Mouse (Mus musculus): ENCODE data around the gene Arhgap18. TPM values are rescaled to one million over a fixed set of nuclear protein-coding genes. Genes with fewer than 3 reads are reported as not detected.

The Arhgap18 gene
- total RNA-seq, 2 experiments from 2014 or later, result 4.5 to 4.9 TPM

DNA sequence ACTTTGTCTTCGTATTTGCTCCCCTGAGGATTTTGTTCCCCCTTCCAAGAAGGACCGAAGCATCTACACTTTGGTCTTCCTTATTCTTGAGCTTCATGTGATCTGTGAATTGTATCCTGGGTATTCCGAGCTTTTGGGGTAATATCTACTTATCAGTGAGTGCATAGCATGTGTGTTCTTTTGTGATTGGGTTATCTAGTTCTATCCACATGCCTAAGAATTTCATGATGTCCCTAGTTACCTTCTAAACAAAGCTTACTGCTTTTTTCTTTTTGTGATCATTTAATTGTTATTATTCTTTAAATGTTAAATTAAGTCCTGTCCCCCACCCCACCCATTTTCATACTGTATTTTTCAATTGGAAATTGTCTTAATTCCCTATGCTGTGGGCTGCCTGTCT is 78.8 kb downstream of the Arhgap18 start:
- DNase-seq, result no peak

DNA sequence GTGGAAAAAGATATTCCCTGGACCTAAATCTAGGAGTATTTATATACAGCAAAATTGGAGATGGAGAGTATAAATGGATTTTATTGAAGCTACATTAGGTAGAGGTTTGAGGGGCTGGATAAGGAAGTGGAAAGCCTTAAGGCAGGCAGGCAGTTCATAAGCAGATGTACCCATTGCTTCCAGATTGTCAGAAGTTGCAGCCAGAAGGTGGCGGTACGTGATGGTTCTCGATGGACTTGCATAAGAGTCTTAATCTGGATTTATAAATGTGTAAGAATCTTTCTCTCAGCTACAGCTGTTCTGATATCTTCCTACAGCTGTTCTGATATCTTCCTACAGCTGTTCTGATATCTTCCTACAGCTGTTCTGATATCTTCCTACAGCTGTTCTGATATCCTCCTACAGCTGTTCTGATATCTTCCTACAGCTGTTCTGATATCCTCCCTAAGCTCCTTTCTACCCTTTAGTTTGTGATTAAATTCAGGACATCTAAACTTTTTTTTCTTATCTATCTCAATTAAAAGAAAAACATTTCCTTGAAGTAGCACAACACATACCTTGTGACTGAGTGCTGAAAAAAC is 79.5 kb downstream of the Arhgap18 start:
- DNase-seq, result no peak

DNA sequence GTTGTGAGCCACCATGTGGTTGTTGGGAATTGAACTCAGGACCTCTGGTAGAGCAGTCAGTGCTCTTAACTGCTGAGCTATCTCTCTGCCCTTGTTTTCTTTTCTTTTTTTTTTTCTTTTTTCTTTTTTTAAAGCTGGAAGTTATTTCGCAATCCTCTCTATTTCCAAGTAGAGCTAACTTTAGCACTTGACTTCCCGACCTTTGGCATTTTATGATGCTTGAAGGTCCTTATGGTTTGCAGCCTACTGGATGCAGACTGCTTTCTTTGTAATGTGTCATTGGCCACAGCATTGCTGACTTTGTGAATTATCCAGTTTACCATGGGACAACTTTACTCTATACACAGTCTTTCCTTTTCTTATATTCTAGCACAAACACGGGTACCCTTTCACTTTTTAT is 80.2 kb downstream of the Arhgap18 start:
- no peak for DNase-seq

DNA sequence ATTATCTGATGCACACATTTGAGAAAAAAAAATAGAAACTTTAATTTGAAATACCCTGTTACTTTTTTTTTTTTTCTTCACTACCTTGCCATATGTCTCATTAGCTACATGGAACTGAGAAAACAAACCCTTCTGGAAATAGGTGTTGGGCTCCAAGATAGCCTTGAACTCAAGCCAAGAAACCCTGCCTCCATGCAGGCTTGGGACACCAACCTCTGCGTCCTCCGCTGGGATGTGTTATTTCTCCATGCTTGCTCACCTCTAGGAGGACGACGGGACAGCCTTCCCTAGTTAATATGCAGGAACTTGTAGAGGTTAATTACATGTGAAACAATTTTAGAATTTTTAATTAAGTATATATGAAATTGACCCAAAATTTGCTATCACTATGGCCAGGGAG is 96.1 kb downstream of the Arhgap18 start:
- no peak for DNase-seq

DNA sequence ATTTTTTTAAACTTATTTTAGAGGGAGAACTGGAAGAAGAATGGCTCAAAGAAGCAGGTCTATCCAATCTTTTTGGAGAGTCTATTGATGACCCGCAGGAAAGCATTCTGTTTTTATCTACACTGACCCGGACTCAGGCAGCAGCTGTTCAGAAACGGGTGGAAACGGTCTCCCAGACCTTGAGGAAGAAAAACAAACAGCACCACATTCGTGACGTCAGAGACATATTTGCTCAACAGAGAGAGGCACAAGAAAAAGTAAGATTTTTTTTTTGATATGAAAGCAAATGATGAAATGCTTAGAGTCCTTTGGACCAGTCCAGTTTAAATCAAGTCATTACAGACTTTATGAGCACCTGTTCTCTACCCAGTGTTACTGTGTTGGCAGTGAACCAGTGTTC is 96.6 kb downstream of the Arhgap18 start:
- no peak for DNase-seq

DNA sequence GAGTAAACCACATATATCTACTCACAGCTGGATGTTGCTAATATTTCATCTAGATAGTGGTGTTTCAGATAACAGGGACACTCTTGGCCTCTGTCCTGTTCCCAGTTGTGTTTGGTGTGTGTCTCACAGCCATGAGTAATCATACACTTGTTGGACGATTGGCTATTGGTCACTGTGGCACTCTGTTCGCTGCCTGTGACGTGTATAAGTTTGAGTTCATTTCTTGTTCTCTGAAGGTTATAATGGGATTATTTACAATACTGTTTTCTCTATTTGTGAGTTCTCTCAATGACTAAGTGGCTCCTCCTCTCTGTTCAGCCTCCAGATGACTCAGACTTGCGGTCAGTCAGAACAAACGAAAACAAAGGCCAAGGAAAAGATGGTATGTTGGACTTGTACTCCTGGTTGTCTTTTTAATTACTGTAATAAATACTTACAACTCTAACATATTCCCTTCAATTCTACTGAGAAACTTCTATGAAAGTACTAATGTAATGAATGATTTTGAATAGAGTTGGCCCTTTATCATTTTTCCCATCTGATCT is 101.4 kb downstream of the Arhgap18 start:
- no peak for DNase-seq

DNA sequence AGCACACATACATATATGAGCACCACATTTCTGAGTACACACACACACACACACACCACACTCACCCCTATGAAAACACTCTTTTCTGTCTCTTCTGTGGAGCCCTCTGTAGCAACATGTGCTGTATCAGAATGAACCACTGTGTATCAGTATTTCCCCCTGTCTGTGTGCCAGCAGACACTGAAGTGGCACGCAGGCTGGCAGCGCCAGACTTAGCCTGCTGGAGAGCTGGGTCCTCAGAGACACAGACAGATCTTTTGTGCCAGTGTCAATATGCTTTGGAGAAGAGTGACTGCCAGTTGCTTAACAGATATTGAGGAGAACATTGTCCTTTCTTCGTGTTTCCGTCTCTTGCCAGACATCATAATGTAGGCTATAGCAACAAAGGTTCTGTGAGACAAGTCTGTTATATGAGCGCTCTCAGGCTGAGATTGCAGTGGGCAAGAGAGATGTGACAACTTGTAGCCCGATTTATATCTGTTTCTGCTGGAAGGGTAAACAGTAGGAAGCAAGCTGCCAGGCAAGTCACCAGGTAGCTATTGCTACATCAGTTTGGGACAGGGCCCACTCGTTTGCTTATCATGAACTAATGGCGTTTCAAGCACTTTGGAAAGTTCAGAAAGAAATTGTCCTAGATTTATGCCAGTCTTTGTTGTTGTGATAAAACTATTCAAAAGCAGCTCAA is 102.8 kb downstream of the Arhgap18 start:
- DNase-seq, result no peak

DNA sequence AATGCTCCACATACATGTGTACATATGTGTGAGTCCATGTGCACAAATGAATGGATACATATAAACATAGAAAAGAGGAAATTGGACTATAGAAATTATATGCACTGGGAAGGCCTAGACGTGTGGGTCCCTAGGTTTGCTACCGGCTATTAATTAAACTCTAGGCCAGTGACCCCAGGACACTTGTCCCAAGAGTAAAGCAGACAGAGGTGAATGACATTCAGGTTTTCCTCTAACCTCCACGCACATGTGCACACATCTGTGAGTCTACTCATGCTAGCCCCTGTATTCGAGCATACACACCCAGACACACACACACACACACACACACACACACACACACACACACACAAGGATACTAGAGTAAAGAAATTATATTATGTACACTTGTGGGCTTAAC is 104.4 kb downstream of the Arhgap18 start:
- no peak for DNase-seq

DNA sequence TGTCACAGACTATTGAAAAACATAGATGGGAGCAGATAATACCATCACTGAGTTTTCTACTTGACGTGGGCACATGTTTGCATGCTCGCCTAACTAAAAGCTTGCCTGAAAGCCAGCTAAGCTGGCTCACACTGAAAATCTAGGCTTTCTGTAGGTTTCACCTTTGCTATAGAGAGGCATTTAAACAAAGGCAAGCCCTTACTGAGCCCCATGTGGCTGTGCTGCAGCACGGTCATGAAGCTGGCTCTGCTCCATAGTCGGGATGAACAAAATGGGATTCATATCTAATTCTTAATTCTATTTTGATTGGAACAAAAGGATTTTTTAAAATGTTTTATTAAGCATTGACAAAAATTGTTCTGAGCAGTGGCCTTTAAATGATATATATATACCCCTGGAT is 105.3 kb downstream of the Arhgap18 start:
- DNase-seq, result no peak

DNA sequence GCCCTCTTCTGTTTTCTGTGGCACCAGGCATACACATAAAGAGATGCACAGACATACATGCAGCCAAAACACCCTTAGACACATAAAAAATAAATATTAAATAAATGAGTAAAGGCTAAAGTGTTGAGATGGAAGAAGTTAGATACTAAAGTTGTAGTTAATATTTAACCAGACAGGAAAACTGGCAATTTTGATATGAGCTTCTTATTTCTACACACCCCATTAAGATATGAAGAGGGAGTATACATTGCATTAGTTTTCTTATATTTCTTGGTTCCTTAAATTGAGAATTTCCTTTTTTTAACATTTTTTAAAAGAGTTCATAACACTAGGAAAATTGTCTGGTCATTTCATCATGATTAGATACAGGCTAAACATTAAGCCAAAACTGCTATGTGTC is 108.0 kb downstream of the Arhgap18 start:
- no peak for DNase-seq

DNA sequence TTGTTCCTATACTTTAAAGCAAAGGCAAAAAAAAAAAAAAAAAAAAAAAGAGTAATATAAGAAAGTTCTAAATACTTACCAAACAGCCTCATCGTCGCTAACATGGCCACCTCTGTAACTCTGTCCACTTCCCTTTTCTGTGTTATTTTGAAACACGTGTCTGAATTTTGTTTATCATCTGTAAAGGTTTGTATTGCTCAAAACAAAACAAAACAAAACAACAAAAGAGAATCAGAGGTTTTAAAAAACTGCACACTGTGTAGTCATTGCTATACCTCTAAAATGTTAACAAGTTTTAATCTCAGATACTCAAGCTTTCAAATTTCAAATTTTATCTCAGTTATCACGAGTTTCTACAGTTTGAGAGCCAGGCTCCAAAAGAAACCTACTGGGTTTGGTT is 109.0 kb downstream of the Arhgap18 start:
- DNase-seq, result no peak

DNA sequence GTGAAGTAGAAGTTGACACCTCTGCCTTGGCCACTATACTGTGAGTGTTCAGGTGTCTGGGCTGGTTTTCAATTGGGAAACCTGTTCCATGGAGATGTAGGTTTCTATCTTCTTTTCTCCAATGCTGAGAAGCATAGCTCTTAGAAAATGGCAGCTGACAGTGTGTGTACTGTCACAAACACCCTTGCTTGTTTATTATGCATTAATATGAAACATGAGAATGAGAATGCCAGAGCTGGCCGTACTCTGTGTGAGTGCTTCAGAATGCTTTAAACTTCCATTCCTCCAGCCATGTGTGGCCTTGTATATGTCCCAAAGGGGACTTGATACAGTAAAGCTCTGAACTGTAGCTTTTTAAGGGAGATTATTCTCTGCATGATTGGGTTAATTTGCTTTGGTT is 110.8 kb downstream of the Arhgap18 start:
- no peak for DNase-seq

DNA sequence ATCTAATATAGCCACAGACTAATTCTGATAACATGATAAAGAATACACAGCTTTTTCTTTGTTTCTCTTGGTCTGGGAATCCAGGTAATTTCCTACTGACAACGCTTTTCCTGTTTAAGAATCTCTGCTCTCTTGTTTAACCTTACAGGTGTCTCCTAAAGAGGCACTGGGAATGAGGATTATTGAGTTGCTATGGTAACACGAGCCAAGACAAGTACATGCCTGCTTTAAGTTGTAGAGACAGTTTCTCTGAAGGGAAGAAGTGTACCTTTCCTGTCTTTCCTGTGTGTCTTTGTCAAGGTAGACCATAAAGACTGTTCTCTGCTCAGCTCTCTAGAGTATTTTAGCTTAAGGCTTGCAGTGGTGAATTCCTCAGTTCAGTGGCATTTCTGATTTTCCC is 117.6 kb downstream of the Arhgap18 start:
- DNase-seq, result no peak

DNA sequence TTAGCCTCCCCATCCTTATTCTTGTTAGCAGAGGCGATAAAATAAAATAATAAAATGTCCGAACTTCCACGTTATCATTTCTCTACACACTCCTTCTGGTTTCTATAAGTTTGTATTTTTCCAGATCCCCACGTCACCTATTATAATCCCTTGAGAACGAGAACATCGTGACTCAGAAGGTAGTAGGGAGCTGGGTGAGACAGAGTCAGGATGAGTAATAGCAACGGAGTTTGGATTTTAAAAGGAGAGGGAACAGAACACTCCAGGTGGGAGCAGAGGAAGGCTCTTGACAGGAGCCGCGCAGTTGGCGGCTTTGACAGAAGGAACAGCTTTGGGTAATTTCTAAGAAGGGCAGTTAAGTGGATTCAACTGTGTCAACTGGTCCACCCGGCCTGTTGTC is 124.1 kb downstream of the Arhgap18 start:
- no peak for DNase-seq

DNA sequence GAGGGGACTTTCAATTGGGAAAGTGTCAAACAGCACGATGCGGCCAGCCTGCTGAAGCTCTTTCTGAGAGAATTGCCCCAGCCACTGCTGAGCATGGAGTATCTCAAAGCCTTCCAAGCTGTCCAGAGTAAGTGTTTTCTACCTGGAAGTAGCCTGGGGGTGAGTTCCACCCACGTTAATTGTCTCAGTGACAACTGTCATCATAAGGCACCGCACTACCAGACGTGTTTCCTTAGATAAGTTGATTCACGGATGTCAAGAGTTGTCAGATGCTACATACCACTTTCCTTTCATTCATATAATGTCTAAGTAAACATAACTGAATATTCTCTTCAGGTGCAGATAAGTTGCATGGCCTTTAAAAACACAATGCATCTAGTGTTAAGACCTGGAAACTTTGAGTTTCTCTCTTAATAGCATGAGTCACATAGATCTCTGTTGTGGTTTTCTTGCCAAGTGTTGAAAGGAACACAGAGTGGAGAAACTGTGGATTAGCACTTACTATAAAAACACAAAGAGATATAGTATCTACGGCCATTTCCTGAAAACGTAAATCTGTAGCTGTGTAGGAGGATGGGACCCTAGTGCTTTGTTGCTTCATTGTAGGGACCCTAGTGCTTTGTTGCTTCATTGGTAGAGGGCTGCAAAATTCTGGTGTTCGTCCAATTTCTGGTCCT is 125.8 kb downstream of the Arhgap18 start:
- no peak for DNase-seq

DNA sequence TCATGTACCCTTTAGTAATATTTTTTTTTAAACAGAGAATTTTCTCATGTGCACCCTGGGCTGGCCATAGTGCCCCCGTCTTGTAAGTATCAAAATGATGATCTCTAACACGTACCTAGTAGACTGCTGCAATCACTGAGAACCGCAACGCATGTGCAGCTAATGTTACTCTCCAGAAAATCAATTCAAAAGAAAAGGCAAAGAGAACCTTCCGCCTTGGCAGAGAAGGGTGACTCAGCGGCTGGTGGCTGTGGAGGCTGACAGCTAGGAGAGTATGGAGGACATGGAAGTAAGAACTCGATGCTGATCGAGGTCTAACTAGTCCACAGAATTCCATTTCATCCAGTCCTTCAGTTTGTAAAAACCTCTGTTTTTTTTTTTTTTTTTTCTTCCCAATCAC is 131.7 kb downstream of the Arhgap18 start:
- DNase-seq, result no peak

DNA sequence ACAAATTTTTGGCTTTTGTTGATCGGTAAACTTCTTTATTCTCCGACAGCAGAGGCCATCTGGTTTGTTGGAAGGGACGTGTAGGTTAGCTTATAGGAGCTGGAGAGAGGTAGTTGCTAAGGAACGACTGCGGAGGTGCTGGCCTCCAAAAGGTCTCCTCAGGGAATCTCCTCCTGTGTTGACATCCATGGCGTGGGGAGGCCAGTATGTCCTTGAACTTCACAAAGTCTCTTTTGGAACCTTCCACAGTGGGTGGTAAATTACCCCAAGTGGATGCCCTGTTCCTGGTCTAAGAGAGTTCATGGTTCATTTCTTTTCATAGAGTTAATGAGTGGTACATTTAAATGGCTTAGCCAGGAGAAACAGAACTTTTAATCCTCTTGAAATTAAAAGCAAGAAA is 136.0 kb downstream of the Arhgap18 start:
- DNase-seq, result no peak

DNA sequence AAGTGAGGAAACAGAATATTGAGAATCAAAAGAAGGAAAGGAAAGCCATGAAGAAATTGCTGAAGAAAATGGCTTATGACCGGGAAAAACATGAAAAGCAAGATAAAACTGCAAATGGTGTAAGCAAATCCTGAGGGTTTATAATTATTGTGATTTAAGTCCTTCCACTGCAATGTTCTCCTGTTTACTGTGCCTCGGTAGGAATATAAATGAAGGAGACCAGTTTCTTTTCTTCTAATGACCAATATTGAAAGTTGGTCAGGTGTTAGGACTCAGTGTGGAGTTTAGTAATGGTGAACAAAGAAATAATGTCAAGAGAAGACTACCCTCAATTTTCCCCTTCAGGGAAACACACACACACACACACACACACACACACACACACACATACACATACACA is 136.5 kb downstream of the Arhgap18 start:
- DNase-seq, result no peak

DNA sequence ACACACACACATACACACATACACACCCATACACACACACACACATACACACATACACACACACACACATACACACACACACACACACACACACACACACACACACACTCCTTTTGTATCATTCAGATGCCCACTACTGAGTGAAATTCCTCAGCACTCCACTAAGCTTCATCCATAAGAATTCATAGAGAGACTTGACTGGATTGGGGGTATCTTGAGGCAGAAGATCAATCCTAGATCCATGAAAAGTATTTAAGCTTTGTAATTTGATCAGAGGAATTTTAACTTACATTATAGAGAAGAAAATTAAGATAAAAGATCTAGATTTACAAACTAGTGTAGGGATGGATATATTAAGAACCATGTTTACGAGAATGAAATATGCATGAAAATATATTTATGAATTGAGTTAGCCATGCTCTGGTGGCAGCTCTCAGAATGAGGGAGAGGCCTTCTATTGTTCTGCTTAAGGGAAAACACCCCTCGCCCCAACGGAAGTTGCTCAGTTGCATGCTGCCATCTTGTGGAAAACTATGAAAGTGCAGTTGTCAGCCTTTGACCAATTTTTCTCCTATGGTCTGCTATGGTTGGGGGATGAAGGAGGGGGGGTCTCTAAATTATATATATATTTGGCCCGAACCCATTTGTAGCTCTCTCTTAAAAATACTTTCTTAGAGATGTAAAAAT is 137.2 kb downstream of the Arhgap18 start:
- DNase-seq, result peak; percentile 19

DNA sequence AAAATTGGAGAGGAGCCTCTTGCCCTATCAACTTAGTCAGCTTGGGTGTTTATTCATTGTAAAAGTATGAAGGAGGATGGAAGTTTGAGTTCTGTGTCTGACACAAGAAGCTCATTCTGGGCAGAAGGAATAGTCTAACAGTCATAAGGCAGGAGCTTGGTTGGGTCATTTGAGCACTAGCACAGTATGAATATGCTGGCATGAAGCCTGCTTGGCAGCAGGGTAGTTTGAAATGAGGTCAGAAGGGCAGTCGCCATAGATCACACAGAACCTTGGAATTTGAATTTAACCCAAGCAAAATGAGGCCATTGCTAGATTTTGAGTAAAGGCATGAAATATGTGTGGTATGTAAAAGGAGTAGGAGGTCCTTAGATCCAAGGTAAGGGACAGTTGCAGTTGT is 139.9 kb downstream of the Arhgap18 start:
- no peak for DNase-seq

DNA sequence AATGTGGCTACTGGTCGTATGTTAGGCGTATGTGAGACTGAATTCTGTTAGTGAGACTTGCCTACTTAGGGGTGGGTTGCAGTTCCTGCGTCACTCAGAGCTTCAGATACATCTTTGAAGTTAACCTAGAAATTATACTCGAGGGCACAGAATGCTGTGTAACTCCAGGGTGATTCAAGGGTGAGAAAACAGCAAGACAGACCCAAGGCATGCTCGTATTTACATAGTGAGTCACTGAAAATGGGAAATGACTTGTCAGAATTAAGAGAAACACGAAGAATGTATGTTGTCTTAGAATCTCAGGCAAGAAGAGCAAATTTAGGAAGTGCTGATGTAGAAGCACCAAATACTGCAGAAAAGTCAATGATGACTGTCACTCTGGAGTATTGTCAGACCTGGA is 142.5 kb downstream of the Arhgap18 start:
- DNase-seq, result no peak

DNA sequence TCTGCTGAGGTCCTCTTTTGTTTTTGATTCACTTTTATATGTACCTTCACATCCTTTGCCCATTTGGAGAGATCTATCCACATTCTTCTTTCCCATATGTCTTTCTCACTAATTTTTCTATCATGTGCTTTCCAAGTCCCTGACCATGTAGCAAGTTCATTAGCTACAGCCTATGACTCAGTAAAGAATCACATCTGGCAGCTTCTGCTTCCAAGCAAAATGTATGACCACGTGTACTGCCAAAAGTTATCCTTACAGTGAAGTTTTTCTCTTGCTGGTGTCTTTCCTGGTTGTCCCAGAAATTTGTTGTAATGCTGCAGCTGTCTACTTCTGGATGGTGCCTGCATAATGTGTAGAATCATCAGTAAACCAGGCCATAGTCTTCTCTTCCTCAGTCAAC is 147.2 kb downstream of the Arhgap18 start:
- no peak for DNase-seq

DNA sequence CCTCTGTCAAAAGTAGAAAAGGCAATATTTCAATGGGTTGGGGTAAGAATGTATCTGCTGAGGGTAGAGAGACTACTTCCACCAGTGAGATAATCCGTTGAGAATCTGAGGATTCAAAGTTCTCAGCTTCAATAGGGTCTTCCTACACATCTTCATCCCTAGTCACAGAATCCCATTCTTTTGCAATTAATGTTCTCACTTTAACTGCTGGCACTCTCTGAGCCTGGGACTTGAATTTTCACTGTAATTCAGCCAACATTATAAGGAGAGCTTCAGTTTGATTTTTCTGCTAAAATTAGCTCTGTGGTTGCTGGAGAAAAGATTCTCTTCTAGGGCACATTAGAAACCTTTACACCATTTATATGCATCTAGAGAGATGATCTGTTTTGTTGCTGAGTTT is 150.6 kb downstream of the Arhgap18 start:
- DNase-seq, result no peak

Measured in gastrocnemius, postnatal 25 days (tissue).